Mouse (Mus musculus): ENCODE data around the gene Rab5c. TPM values are rescaled to one million over a fixed set of nuclear protein-coding genes. Genes with fewer than 3 reads are reported as not detected.

The Rab5c gene
- polyA plus RNA-seq, 1 experiment from 2014 or later = 28.5 TPM

DNA sequence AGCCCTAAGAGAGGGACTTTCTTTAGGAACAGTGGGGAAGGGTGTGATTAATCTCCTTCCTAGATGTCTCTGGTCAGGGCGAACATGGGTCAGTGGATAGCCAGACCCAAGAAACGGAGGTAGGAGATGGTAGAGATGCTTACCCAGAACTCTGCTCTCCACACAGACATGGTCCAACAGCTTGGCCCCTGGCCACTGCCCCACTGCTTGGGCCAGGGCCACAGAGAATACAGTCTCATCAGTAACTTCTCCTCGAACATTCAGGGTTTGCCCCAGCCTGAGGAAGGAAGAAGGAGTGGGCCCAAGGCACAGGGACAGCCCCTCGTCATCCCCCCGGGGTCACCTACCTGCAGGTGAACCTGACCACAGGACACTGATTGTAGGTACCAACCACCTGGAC is 29.9 kb upstream of the Rab5c start:
- 88% methylated on average over 5 of the region's 5 CpGs for whole genome bisulfite sequencing
- Histone ChIP-seq H3K4me1 (peaks cover 6% of the 10 kb centered on the region), H3K9me3 (no peaks in the 10 kb centered on the region), H3K36me3 (no peaks in the 10 kb centered on the region), H3K4me3 (no peak overlapping the region), H3K9ac (no peak overlapping the region), H3K4me2 (no peak overlapping the region), H3K27me3 (peaks cover 6% of the 10 kb centered on the region), H3K27ac (no peak overlapping the region)
- ATAC-seq (ENCODE audit: insufficient number of reproducible peaks, insufficient read depth, low FRiP score, low TSS enrichment, low read depth) = no peak

DNA sequence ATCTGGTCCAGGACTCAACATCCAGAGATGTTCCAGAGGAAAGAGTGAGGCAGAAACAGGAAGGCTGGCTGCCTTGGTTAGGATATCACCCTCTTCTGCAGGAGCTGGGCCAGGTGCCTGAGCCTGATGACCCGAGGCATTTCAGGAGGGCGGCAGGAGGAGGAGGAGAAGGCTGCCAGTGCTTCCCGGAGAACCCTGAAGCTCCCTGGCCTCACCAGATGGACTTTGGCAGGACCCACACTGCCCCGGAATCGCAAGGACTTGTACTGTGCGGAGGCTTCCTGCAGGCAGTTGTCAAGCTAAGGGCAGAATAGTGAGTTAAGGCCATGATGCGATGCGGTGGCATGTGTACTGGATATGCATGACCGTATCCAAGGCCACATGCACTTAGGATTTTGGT is 28.7 kb upstream of the Rab5c start:
- H3K9me3 ChIP-seq = no peaks in the 10 kb centered on the region
- H3K9ac ChIP-seq = no peak overlapping the region
- no peak for ATAC-seq (ENCODE audit: insufficient number of reproducible peaks, insufficient read depth, low FRiP score, low TSS enrichment, low read depth)
- H3K4me2 ChIP-seq = no peak overlapping the region
- peaks cover 18% of the 10 kb centered on the region for H3K27me3 ChIP-seq
- 85% methylated on average over 9 of the region's 9 CpGs for WGBS
- peaks cover 10% of the 10 kb centered on the region for H3K4me1 ChIP-seq
- no peak overlapping the region for H3K4me3 ChIP-seq
- no peak overlapping the region for H3K27ac ChIP-seq
- no peaks in the 10 kb centered on the region for H3K36me3 ChIP-seq

DNA sequence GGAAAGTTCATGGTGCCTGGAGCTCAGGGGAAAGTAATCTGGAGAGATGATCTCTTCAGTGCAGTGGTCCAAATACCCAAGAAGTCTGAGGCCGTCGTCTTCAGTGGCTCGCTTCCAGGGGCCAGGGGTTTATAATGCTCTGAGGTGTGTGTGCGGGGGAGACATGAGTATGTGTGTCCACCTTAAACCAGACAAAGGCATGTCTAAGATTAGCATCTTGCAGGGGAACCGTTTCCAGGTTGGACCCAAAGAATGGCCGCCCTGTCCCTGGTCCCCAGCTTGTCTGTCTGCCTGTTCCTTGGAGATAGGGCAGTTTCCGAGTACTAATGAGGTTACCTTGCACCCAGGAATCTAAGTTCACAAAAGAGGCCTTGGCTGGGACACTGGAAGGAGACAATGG is 24.8 kb upstream of the Rab5c start, which contains the start of gene Hcrt:
TSS of gene Hcrt (minus strand) at position 101 of the 400 bp plus-strand sequence.
- peak within 1 kb of the TSS; percentile 44 for H3K4me3 ChIP-seq
- H3K4me1 ChIP-seq = peaks cover 17% of the 10 kb centered on the region
- peaks cover 55% of the 10 kb centered on the region for H3K27me3 ChIP-seq
- 85% methylated on average over 7 of the region's 7 CpGs for WGBS
- no peak within 1 kb of the TSS for H3K27ac ChIP-seq
- H3K4me2 ChIP-seq = peak within 1 kb of the TSS; percentile 68
- H3K9ac ChIP-seq = peak within 1 kb of the TSS; percentile 54
- no peak for ATAC-seq (ENCODE audit: insufficient number of reproducible peaks, insufficient read depth, low FRiP score, low TSS enrichment, low read depth)
- H3K9me3 ChIP-seq = no peaks in the 10 kb centered on the region
- H3K36me3 ChIP-seq = no peaks in the 10 kb centered on the region

DNA sequence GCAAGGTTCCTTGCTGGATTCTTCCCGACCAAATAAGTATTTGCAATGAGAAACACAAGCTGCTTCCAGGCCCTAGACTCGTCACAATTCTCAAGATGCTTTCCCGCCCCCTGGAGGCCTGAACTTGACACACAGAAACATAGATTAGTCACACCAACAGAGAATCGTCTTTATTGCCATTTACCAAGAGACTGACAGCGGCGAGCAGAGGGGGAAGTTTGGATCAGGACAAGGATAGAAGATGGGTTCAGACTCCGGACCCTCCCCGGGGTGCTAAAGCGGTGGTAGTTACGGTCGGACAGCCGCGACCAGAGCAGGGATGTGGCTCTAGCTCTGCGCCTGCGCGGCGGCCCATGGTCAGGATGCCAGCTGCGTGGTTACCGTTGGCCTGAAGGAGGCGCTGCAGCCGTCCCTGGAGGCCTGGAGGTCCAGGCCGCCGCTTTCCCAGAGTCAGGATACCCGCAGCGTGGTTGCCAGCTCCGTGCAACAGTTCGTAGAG is 23.6 kb upstream of the Rab5c start:
- H3K27me3 ChIP-seq = peaks cover 58% of the 10 kb centered on the region
- H3K4me1 ChIP-seq = peaks cover 17% of the 10 kb centered on the region
- H3K9me3 ChIP-seq = no peaks in the 10 kb centered on the region
- no peak for ATAC-seq (ENCODE audit: insufficient number of reproducible peaks, insufficient read depth, low FRiP score, low TSS enrichment, low read depth)
- peak overlapping the region; percentile 44 for H3K4me3 ChIP-seq
- no peaks in the 10 kb centered on the region for H3K36me3 ChIP-seq
- peak overlapping the region; percentile 54 for H3K9ac ChIP-seq
- peak overlapping the region; percentile 68 for H3K4me2 ChIP-seq
- no peak overlapping the region for H3K27ac ChIP-seq
- under 1% methylated on average over 27 of the region's 27 CpGs for WGBS

DNA sequence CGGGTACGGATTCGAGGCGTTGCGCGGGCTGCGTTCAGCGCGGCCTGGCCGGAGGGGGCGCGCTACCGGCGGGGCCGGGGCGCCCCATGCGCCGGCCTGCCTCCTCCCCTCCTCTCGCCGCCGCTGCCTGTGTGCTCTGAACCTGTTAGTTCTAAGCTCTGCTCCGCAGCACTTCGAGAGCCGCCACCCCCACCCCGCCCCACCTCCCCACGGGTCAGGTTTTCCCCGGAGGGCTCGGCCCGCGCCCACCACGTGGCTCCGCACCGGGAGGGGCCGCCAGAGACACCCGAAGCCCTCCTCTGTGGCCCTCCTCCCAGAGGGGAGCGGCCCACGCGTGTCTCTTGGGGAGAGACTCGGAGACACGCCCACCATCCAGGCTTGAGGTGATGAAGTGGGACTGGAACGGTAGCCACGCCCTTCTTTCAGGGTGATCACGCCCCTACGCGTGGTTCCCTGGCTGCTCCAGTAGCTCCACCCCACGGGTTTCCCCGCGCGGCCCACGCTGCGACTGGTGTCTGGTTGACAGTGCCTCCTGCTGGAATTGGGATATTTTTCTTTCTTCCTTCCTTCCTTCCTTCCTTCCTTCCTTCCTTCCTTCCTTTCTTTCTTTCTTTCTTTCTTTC is 21.7 kb upstream of the Rab5c start, which contains the start of gene Kcnh4:
TSS of gene Kcnh4 (minus strand) at position 332 of the 623 bp plus-strand sequence.
- under 1% methylated on average over 51 of the region's 51 CpGs for WGBS
- no peak within 1 kb of the TSS for H3K9ac ChIP-seq
- peaks cover 58% of the 10 kb centered on the region for H3K27me3 ChIP-seq
- H3K4me3 ChIP-seq = peak within 1 kb of the TSS; percentile 38
- no peaks in the 10 kb centered on the region for H3K9me3 ChIP-seq
- H3K27ac ChIP-seq = no peak within 1 kb of the TSS
- H3K36me3 ChIP-seq = no peaks in the 10 kb centered on the region
- H3K4me1 ChIP-seq = peaks cover 17% of the 10 kb centered on the region
- peak; percentile 26; the same call in 1 of the 2 replicates for ATAC-seq (ENCODE audit: insufficient number of reproducible peaks, insufficient read depth, low FRiP score, low TSS enrichment, low read depth)
- peak within 1 kb of the TSS; percentile 65 for H3K4me2 ChIP-seq

DNA sequence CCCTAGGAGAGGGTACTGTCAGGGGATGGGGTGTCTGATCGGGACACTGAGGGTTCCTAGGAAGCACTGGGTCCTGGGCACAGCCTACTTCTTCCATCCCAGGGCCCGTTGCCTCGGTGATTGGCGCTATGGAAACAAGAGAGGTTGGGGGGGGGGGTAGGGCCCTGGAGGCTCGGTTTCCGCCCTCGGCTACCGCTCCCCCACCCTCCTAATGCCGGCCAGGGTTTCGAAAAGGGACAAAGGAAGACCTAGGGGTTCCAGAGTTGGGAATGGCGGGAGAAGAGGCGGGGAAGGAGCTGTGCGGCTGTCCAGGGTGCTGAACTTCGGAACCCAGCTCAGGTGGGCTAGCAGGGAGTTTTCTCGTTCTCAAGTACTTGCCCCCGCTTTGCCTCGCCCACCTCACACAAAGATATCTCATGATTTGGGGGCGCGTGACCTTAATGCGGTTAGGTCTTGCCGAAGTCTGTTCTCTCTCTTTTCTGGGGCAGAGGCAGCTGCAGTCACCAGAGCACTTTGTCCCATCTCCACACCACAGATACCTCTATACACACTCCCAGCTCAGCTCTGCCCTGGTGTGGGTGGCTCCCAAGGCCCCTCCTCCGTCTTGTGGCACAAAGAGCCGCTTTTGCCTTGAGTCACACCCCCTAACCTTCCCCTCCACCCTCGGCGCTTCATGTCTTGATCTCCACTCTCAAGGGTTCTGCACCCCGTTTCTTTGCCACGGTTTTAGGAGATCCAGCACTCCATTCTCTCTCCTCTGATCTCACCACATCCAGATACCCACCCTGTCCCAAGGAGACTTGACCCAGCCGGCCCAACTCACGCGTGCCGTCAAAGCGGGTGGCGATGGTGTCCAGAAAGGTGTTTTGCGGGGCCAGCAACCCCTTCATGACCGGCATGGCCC is 20.9 kb upstream of the Rab5c start:
- no peak overlapping the region for H3K9ac ChIP-seq
- peak overlapping the region; percentile 38 for H3K4me3 ChIP-seq
- no peaks in the 10 kb centered on the region for H3K9me3 ChIP-seq
- H3K27ac ChIP-seq = no peak overlapping the region
- no peaks in the 10 kb centered on the region for H3K36me3 ChIP-seq
- peaks cover 17% of the 10 kb centered on the region for H3K4me1 ChIP-seq
- 1% methylated on average over 35 of the region's 35 CpGs for WGBS
- H3K27me3 ChIP-seq = peaks cover 58% of the 10 kb centered on the region
- peak overlapping the region; percentile 65 for H3K4me2 ChIP-seq
- no peak for ATAC-seq (ENCODE audit: insufficient number of reproducible peaks, insufficient read depth, low FRiP score, low TSS enrichment, low read depth)

DNA sequence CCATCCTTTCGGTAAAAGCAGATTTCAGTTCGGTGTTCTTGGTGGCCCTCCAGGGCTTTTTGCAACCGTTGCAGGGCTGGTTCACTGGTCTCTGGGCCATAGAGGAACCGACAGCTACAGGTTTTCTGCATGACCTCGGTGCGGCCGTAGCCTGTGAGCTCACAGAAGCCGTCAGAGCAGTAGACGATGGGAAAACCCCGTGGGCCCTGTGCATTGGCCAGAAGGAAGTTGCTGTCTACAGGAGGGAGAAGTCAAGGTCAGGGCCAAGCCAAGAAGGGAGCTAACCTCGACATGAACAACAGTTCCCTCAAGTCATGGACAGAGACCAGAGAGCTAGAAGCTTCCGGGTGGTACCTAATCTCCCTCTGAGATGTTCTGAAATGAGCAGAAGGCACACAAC is 19.6 kb upstream of the Rab5c start:
- H3K27me3 ChIP-seq = peaks cover 53% of the 10 kb centered on the region
- no peak overlapping the region for H3K9ac ChIP-seq
- no peaks in the 10 kb centered on the region for H3K9me3 ChIP-seq
- H3K4me1 ChIP-seq = peaks cover 17% of the 10 kb centered on the region
- no peak for ATAC-seq (ENCODE audit: insufficient number of reproducible peaks, insufficient read depth, low FRiP score, low TSS enrichment, low read depth)
- H3K4me3 ChIP-seq = no peak overlapping the region
- H3K4me2 ChIP-seq = no peak overlapping the region
- no peak overlapping the region for H3K27ac ChIP-seq
- no peaks in the 10 kb centered on the region for H3K36me3 ChIP-seq
- WGBS = 86% methylated on average over 12 of the region's 12 CpGs

DNA sequence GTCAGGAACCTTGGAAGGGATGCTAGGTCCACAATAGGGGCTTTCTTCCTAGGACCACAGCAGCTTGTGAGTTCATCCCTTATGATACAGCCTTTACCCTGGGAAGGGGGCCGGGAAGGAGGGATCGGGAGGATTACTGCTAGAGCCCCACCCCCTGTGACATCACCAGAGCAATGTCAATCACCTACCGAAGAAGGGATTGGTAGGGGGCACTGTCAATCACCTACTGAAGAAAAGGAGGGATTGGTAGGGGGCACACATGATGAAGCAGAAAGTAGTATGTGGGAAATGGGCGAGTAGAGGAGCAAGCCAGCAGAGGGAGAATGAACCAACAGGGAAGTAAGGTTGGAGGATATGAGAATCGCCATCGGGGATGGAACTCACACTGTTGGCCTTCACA is 18.5 kb upstream of the Rab5c start:
- Histone ChIP-seq H3K4me2 (no peak overlapping the region), H3K4me3 (no peak overlapping the region), H3K36me3 (no peaks in the 10 kb centered on the region), H3K27me3 (peaks cover 42% of the 10 kb centered on the region), H3K27ac (no peak overlapping the region), H3K4me1 (peaks cover 11% of the 10 kb centered on the region), H3K9me3 (no peaks in the 10 kb centered on the region), H3K9ac (no peak overlapping the region)
- ATAC-seq (ENCODE audit: insufficient number of reproducible peaks, insufficient read depth, low FRiP score, low TSS enrichment, low read depth) = no peak
- 69% methylated on average over 6 of the region's 6 CpGs for WGBS

DNA sequence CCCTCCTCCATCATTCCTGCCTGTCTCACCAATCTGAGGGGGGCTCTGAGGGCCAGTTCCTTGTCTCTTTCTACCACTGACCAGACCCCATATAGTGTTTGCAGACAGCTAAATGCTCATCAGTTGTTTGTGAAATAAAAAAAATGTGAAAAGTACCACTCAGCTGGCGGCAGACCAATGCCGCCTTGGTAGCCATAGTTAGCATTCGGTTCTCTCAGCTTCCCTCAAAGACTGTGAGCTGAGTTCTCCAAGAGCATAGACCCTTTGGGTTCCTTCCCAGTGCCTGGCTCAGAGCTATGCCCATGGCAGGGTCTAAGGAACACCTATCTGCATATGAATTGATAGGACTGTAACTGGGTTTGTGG is 16.7 kb upstream of the Rab5c start:
- Histone ChIP-seq H3K4me1 (peaks cover 8% of the 10 kb centered on the region), H3K9ac (no peak overlapping the region), H3K4me3 (no peak overlapping the region), H3K9me3 (no peaks in the 10 kb centered on the region), H3K27ac (no peak overlapping the region), H3K27me3 (peaks cover 35% of the 10 kb centered on the region), H3K4me2 (no peak overlapping the region), H3K36me3 (no peaks in the 10 kb centered on the region)
- WGBS = 92% methylated on average over 3 of the region's 3 CpGs
- ATAC-seq (ENCODE audit: insufficient number of reproducible peaks, insufficient read depth, low FRiP score, low TSS enrichment, low read depth) = no peak

DNA sequence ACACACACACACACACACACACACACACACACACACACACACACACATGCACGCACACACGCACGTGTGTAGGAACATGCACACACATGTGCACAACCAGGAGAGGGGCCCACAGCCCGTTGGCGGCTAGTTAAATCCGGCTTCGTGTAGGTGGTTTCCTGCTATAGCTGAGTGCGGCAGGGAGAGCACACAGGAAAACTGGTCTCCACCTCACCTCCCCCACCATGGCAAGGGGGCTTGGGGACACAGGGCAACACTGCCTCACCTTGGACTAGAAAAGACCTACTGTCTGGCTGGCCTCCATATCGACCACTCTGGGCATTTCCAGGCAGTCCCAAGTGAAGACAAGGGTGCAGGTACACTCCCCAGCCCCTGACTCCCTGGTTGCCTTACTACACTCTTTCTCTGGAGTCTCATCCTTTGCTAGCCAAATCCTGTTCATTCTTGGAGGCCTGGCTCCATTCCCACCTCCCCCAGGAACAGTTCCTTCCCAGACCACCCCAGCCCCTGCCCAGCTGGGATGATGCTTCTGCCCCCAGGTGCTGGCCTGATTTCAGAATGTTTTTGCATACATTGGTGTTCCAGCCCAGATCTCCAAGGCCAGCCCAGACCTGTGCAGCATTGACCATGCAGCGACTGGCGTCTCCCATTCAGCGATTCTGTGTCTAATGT is 16.1 kb upstream of the Rab5c start:
- 82% methylated on average over 12 of the region's 12 CpGs for WGBS
- H3K4me1 ChIP-seq = peaks cover 3% of the 10 kb centered on the region
- no peaks in the 10 kb centered on the region for H3K9me3 ChIP-seq
- no peaks in the 10 kb centered on the region for H3K36me3 ChIP-seq
- no peak overlapping the region for H3K4me2 ChIP-seq
- no peak for ATAC-seq (ENCODE audit: insufficient number of reproducible peaks, insufficient read depth, low FRiP score, low TSS enrichment, low read depth)
- H3K27me3 ChIP-seq = peaks cover 35% of the 10 kb centered on the region
- H3K4me3 ChIP-seq = no peak overlapping the region
- H3K9ac ChIP-seq = no peak overlapping the region
- H3K27ac ChIP-seq = no peak overlapping the region

DNA sequence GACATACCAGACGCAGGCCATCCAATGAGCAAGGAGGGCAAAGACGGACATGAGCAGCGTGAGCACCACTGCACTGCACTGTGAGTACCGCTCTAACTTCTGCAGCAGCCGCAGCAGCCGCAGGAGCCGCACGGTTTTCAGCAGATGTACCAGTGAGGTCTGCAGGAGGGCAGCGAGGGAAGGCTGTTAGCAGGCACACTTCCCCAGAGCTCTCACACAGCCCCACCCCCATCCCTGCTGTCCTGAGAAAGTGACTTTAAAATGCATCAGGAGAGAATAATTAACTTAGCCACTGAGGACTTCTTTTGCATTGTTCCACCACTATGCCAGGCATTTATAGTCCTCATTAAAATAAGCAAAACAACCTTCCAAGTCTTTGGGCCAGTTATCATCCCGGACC is 14.3 kb upstream of the Rab5c start:
- H3K27ac ChIP-seq = no peak overlapping the region
- H3K4me3 ChIP-seq = no peak overlapping the region
- H3K9me3 ChIP-seq = no peaks in the 10 kb centered on the region
- H3K4me1 ChIP-seq = no peaks in the 10 kb centered on the region
- no peak for ATAC-seq (ENCODE audit: insufficient number of reproducible peaks, insufficient read depth, low FRiP score, low TSS enrichment, low read depth)
- no peak overlapping the region for H3K4me2 ChIP-seq
- H3K9ac ChIP-seq = no peak overlapping the region
- WGBS = 50% methylated on average over 10 of the region's 10 CpGs
- peaks cover 28% of the 10 kb centered on the region for H3K27me3 ChIP-seq
- H3K36me3 ChIP-seq = no peaks in the 10 kb centered on the region
